Mouse (Mus musculus): ENCODE measurements around the gene Atp2b4.

Atp2b4 gene

DNA sequence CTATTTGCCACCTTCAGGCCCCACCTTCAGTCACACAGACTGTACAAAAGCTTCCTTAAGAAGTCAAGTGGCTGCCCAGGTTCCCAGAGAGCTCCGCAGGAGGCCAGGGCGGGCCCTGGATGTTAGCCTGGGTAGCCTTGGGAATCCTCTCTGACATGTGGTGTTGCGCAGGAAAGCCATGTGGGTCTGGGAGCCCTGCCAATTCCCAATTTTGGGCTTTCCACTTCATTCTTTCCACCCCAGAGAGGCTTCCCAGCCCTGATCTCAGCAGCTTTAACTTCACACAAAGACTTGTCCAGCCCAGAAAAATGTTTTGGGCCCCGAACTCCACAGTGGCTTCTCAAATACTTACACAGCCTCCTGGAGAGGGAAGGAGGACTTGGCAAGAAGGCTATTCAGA lies 56.2 kb downstream of the Atp2b4 start:
- peak; percentile 83 to 88 for DNase-seq

DNA sequence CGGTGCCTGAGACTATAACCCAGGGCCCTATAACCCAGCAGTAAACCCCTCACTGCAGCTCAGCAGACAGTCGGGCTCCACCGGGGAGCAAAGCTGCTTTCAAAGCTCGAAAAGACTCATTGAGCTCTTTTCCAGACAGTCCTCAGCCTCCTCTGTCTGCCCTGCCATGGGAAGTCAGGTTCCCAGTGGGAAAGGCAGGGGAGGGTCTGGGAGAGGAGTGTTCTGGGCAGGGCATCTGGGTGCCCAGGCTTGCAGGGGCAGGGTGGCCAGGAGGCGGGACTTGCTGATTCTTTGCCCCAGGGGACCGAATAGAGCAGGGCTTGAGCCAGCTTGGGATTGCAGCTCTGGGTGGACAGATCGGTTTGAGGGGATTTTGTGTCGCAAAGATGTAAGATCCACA lies 58.3 kb downstream of the Atp2b4 start:
- peak; percentile 14 to 22 for DNase-seq

DNA sequence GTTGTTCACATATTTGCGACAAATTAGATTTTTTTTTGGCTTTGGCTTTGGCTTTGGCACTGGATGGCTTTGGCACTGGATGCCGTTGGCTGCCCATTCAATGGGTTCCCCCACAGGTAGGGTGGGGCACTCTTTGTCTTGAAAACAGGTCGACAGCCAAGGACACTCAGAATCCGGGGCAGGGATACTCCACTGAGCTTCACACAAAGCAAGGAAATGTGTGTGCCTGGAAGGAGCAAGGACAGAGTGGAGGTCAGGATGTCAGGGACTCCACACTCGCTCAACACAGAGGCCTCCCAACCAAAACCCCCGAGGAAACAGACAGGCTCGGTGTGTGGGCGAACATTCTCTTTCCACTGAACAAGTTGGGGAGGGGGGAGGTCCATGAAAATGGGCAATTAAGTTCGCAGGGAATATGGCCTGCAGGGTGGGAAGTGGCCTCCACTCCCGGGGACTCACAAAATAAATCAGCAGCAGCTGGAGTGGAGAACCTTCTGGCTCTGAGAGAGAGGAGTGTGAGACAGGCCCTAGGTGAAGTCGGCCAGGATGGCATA lies 58.9 kb downstream of the Atp2b4 start:
- DNase-seq = peak; percentile 41 to 42

DNA sequence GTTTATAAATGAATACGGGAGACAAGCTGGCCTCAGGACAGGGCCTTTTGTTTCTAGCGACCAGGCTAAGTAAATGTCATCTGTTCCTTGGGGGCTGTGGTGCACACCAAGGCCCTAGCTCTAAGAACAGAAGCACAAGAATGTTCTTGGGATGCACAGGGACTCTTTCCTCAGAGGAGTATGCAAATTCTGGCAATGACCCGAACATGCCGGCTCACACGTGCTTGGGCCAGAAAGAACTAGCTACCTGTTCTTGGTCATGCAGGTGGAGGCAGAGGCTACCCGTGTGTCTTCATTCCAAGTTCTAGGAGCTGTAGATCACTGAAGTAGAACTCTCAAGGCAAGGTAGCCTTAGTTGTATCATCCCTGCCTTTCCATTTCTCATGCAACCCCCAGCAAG lies 59.7 kb downstream of the Atp2b4 start:
- no peak for DNase-seq

DNA sequence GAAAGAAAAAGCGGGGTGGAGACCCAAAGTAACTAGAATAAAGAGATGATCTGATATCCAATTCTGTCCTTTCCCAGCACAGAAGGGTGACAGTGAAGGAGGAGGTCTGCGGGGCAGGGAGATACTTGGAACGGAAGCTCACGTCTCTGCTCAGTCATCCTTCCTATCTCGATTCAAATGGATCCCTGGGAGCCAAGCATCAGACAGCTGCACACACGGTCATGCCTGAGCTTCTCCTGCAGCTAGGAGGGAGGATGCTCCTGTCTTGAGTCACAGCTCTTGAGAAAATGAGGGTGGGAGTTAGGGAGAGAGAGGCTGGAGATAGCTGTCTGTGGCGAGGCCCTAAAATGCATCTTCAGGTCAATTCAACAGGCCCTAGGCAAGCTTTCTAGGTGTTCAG lies 64.2 kb downstream of the Atp2b4 start:
- peak in 1 of 2 experiments; percentile 19 for DNase-seq

DNA sequence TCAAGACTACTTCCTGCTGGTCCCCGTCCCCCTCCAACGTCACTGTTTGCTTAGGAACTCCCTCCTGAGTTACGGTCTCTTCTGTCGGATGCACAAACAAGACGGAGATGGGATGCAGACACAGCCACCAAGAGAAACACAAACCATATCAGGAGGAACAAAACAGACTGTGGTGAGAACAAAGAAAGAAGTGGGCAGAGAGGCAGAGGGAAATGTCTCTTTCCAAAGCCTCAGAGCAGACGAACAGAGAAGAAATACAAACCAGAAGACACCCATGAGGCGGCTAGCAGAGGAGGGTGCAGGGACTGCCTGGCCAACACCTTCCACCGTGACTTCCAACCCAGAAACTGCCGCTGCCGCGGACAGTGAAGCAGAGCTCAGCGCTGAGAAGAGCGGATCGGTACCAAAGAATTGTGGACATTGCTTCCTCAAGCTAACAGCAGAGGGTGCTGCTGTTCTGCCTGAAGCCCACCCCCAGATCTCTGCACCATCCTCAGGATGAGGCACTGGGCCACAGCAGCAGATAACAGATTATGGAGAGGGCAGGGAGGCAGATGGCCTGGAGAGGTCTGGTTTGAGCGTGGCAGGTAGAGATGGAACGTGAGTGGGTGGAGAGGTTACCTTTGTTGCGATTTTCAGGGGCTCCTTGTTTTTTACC lies 64.7 kb downstream of the Atp2b4 start:
- peak; percentile 81 to 85 for DNase-seq

DNA sequence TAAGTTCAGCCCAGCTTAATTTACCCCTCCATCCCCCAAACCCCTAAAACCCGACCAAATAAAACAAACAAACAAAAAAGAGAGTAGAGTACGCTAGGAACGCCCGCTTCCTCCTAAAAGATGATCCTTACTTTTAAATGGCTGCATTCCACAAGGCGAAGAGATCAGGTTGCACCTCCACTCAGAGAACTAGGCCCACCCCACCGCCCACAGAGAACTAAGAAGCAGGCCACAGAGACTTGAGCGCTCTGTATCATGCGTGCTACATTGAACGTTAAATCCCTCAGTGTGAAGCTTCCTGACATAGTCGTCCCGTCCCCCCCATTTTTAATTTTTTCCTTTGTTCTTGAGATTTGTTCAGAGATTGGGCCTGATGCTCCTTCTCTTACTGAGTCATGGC lies 68.0 kb downstream of the Atp2b4 start:
- no peak for DNase-seq

DNA sequence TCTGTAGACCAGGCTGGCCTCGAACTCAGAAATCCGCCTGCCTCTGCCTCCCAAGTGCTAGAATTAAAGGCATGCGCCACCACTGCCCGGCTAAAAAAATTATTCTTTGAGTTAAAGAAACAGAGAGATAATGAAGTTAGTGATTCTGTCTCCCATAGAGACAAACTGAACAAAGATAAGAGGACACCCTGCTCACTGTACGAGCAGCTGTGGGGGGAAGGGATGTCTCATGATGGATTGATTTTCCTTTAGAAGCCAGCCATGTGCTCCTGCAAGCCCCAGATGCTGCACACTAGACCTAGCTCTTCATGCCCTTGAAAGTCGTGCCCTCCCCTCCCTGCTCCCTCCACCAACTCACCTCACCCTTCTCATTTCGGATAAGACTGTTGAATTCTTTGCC lies 72.5 kb downstream of the Atp2b4 start:
- DNase-seq = no peak

DNA sequence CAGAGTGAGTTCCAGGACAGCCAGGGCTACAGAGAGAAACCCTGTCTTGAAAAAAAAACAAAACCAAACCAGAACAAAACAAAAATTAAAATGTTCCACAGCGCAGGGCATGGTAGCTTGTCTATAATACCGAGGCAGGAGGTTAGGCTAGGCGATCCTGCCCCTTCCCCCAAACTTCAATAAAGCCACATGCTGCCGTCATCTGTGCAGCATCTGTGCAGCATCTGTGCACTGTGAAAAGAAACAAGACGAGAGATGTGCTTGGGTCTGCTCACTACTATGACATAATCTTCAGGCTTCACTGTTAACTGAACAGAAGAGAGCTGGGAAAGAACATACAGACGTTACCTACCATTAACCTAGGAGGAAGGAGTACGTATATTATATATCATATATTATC lies 80.5 kb downstream of the Atp2b4 start:
- DNase-seq = no peak

DNA sequence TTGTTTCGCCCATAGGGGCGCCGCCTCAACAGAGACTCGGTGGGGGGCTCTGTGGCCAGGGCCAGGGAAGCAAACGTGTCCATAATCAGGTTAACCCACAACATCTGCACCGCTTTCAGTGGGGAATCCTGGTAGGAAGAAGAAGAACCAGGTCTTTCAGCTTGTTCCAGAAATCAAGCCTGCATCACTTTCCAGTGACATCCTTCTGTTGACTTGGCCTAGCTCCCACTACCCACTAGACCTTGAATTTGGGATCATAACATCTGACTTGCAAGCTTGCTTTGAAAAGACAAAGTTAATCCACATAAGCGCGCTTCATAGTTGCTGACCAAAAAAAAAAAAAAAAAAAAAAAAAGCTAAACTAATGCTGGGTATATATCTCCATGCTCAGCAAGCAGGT lies 82.1 kb downstream of the Atp2b4 start:
- peak in 1 of 2 experiments; percentile 26 for DNase-seq

DNA sequence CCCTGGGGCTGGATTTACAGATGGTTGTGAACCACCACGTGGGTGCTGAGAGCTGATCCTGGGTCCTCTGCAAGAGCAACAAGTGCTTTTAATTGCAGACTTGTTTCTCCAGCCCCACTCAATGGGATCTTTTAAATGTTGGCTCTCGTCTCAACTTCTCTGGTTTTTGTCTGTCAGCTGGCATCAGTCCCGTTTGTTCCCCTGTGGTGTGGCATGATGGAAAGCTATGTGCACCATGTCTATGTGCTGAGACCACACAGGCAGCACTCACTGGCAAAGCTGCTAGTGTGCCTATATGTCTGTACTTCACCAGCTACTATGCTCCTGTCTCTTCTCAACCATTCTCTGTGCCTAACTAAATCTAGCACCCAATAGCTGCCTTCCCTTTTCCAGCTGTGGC lies 82.5 kb downstream of the Atp2b4 start:
- no peak for DNase-seq

DNA sequence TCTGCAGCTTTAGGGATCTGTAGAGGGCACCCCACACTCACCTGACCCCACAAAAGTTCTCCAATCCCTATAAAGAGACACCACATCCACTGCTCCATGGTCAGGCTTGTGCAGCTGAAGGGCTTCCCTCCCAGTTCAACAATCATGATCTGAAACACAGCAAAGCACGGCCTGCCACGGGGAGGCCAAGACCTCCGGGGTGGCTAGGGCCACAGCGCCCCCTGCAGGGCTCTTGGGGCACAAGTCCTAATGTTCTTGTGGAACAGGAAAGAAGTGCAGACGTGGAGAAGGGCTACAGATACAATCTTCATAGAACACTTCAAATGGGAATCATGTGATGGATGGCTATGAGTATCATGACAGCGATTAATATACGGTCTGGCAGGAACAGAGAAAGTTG lies 84.4 kb downstream of the Atp2b4 start:
- peak in 1 of 2 experiments; percentile 21 for DNase-seq

DNA sequence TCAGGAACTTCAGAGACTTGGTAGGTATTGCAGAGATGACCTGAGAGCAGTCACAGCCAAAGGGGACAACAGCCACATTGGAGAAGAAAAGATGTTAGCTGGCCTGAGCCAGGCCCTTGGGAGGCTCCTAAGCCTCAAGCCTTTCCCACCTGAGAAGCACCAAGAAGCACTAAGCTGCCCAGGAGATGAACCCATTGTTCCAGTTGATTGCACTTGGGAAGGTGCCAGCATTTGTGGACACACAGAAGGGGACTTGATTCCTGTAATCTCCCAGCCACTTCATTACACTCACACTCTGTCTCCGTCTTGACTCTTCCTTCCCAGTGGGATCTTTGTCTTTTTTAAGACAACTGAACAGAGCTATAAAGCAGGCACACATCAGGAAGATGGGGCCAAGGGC lies 85.7 kb downstream of the Atp2b4 start:
- peak in 1 of 2 experiments; percentile 33 for DNase-seq

DNA sequence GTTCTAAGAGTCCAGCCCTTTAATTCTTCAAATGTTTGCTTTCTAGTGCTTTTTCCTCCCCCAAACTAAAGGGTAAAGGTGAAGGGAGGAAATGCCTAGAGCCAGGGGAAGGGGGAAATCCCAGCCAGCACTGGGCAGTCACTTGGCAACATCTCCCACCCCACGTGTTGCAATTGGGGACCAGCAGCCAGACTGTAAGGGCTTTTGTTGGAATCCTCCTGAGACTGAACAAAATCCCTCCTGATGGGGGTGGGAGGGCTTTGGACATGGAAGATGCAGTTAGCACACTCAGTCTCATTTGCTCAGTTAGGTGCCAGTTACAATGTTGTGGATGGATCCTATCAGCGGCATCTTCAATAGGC lies 87.9 kb downstream of the Atp2b4 start:
- no peak for DNase-seq

DNA sequence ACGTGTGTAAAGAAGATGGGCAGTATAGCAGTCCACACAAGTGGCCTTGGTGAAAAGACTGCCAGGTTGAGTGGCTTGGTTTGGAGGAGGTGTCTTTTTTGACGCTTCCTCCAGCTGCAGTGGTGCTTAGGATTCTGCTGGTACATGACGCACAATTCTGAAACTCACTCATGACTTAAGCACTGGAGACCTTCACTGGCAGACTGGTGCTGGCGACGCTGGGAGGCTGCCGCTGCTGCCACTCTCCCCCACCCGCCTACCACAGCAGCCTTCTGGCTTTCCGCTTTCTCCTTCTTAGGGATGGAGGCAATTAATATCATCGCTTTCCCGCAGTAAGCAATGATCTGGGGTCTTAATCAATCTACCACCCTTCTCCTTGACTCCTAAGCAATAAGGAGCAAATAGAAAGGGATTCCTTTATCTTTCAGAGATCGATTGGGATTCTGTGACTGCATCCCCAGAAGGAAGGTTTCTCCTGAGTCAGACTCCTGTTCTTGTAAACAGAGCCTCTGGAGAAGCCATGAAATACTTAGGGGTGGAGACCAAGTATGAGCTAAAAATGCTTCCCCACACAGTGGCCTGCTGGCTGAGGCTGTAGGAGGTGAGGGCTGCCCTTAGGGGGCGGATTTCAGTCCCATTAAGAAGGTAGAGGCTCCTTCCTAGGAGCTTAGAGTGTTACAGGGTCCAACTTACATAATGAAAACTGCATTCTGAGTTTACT lies 88.4 kb downstream of the Atp2b4 start:
- no peak for DNase-seq

DNA sequence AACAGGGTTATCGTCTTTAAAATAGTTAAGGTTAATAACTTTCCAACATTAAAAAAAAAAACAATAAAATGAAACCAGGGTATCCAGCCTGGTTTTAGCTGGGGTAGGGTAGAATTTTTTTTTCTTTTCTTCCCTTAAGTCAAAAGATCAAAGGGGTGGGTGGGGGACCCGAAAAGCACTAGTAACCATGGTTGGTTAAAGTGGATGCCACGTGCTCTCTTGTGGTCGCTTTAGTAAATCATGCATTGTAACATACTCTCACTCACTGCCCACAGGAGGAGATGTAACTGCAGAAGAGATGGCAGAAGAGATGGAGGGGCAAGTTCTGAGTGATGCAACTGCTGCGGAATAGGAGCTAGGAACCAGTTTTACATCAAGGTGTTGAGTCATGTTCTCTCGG lies 89.5 kb downstream of the Atp2b4 start:
- DNase-seq = no peak

DNA sequence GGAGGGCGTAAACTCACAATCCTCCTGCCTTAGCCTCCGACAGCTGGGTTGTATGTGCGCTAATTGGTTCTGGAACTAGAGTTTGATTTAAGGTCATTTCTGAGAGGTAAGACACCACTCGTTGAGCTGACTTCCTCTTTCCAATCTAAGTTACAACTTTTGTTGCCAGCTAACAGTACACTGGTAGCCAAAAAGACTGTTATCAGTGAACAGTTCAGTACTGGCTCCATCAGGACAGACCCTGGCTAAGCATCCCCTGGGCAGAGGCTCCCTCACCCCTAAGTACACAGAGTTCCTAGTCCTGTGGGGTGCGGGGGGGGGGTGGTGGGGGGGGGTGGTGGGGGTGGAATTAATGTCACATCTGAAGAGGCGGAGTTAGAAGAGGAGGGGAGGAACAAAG lies 89.9 kb downstream of the Atp2b4 start:
- no peak for DNase-seq

DNA sequence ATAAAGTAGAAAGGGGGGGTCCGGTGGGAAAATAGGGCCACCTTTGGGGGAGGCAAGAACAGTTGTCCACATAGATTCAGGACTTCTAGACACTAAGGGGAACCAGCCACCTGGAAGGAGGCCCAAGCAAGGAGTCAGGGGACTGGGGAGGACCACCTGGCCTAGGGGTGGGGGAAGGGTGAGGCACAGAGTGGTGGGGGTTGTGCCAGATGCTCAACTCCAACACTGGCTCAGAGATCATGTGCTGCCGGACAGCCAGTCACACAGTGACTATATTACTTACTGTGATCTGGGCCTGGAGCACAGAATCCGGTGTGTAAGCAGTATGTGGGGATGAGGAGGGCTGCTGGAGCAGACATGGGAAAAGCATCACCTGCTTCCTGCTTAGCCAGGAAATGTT lies 91.5 kb downstream of the Atp2b4 start:
- DNase-seq = no peak

DNA sequence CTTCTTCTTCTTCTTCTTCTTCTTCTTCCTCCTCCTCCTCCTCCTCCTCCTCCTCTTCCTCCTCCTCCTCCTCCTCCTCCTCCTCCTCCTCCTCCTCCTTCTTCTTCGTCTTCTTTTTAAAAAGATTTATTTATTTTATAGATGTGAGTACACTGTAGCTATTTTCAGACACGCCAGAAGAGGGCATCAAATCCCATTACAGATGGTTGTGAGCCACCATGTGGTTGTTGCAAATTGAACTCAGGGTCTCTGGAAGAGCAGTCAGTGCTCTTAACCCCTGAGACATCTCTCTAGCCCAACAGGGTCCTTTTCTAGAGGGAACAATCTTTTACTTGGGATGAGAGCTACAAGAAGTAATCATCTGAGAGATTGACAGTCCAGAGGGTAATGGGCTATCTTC lies 99.0 kb downstream of the Atp2b4 start:
- DNase-seq = peak in 1 of 2 experiments; percentile 20

DNA sequence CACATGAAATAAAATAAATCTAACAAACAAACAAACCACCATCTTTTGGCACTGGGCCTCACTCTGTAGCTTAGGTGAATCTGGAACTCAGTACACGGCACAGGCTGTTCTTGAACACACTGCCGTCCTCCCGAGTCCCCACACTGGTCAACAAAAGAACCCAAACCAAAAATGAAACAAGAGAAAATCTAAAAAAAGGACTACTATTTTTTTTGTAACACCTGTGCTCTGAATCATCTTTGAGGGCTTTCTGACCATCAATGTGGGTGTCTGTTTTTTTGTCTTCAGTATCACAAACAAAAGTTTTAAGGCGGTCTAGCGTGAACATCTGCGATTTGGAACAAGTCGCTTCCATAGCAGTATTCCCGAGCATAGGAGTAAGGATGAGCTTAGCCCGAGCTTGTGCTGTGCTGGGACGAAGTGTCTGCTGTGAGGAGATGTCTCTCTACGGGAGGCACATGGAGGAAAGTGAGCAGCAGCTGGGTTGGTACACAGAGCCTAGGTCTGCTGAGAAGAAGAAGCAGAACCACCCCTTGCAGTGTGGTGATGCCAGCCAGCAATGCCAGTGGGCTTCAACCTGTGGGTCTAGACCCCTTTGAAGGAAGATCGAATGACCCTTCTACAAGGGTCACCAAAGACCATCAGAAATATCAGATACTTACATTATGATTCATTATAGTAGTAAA lies 102.8 kb downstream of the Atp2b4 start:
- DNase-seq = no peak

DNA sequence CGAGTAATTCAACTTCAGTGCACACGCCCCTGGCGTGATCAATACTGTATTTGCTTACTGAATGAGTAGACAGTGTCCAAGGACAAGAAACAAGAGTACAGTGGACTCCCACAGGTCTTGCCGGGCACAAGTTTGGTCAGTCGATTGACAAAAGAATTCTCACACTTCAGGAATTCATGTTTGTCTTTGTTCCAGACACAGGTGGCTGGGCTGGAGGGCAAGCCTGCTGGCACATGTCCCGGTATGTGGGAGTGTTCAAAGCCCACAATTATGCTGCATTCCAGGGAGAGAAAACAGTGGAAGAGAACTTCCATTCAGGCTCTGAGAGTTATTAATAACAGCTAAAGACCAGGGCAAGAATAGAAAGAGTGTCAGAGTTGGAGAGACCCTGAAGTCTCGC lies 104.9 kb downstream of the Atp2b4 start:
- DNase-seq = peak in 1 of 2 experiments; percentile 25

DNA sequence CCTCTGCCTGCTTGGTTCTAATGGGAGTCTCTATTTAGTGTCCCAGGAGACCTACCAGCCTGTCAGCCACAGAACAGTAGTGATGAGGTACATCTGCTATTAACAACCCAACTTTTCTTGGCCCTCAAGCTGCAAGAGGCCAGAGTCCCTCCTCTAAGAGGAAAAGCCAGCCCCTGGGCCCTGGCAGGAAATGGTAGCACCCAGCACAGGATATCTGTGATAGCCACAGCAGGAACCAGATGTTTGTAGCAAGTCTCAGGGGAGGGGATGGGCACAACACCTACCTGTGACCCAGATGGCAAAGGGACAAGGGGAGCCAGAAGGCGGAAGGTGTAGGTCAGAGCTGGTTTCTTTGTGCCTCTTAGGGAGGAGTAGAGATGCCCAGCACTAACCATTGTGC lies 106.0 kb downstream of the Atp2b4 start:
- no peak for DNase-seq

DNA sequence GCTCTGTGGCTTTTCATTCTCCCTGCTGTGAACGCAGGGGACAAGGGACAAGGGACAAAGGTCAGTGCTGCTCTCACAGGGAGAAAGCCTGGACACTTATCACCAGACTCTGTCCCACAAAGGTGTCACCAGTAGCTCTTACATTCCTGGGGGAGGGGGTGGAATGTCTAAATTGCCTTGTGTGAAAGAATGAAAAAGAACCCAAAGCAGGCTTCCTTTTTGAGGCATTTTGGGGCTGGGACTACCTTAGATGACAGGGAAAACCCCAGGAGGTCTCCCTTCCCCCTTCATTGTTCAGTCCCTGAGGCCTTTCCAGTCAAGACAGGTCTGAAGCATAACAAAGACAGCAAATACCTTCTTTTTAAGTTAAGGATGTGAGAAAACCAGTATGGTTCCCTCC lies 106.5 kb downstream of the Atp2b4 start:
- DNase-seq = no peak

DNA sequence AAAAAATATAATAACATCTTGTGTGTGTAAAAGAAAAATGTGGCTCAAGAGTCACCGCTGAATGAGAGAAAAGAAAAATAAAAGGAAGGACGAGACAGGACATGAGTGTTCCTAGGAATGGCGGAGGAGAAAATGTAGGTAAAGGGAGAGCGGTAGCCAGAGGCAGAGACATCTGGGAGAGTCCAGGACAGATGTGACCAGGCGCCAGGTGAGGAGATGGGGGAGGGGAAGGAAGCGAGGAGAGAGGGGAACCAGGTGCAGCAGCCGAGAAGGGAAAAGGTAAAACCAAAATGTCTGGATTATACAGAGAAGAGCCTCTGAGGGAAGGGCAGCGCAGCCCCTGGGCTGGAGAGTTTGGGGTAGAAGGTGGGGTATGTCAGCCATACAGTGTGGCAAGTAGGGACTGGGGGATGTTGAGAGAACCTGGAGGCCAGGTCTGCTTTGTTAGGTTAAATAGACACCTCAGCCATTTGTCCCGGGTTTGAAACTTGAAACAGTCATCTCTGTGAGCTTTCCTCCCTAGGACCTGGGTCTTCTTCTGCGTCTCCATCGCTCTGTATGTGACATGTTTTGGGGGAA lies 107.2 kb downstream of the Atp2b4 start:
- DNase-seq = no peak
